Mouse (Mus musculus): ENCODE measurements around the gene Wfdc2. TPM values are rescaled to one million over a fixed set of nuclear protein-coding genes. Genes with fewer than 3 reads are reported as not detected.

The Wfdc2 gene
- polyA plus RNA-seq, 1 experiment from 2014 or later = 21.3 TPM

Other genes starting within 250 kb of the Wfdc2 start
- gene Svs6, start 245.7 kb upstream of the Wfdc2 start, polyA plus RNA-seq (2015; fragmentation: Nextera tagmentation; extraction: Ambion mirVana) = not detected in 2 replicates
- not detected in 2 replicates for gene Svs5, start 229.7 kb upstream of the Wfdc2 start, polyA plus RNA-seq (2015; fragmentation: Nextera tagmentation; extraction: Ambion mirVana)
- gene Slpi, start 173.3 kb upstream of the Wfdc2 start, polyA plus RNA-seq (2015; fragmentation: Nextera tagmentation; extraction: Ambion mirVana) = 0.60 and 1.4 TPM in 2 replicates
- 0.49 and 1.7 TPM in 2 replicates for gene Rbpjl, start 159.3 kb upstream of the Wfdc2 start, polyA plus RNA-seq (2015; fragmentation: Nextera tagmentation; extraction: Ambion mirVana)
- 7.2 and 8.9 TPM in 2 replicates for gene Matn4, start 157.3 kb upstream of the Wfdc2 start, polyA plus RNA-seq (2015; fragmentation: Nextera tagmentation; extraction: Ambion mirVana)
- 48.0 and 61.1 TPM in 2 replicates for gene Sdc4, start 118.5 kb upstream of the Wfdc2 start, polyA plus RNA-seq (2015; fragmentation: Nextera tagmentation; extraction: Ambion mirVana)
- gene Sys1, start 105.4 kb upstream of the Wfdc2 start, polyA plus RNA-seq (2015; fragmentation: Nextera tagmentation; extraction: Ambion mirVana) = 33.4 and 41.7 TPM in 2 replicates
- 11.6 and 12.1 TPM in 2 replicates for gene Gm20458, start 101.4 kb upstream of the Wfdc2 start, polyA plus RNA-seq (2015; fragmentation: Nextera tagmentation; extraction: Ambion mirVana)
- gene Trp53tg5, start 88.7 kb upstream of the Wfdc2 start, polyA plus RNA-seq (2015; fragmentation: Nextera tagmentation; extraction: Ambion mirVana) = not detected in 2 replicates
- gene Dbndd2, start 76.3 kb upstream of the Wfdc2 start, polyA plus RNA-seq (2015; fragmentation: Nextera tagmentation; extraction: Ambion mirVana) = 10.6 and 16.4 TPM in 2 replicates
- 45.3 and 46.2 TPM in 2 replicates for gene Pigt, start 64.9 kb upstream of the Wfdc2 start, polyA plus RNA-seq (2015; fragmentation: Nextera tagmentation; extraction: Ambion mirVana)
- not detected in 2 replicates for gene Spint3, start 11.0 kb downstream of the Wfdc2 start, polyA plus RNA-seq (2015; fragmentation: Nextera tagmentation; extraction: Ambion mirVana)
- gene Wfdc6a, start 23.0 kb downstream of the Wfdc2 start, polyA plus RNA-seq (2015; fragmentation: Nextera tagmentation; extraction: Ambion mirVana) = 0.19 and 0.30 TPM in 2 replicates
- not detected in 2 replicates for gene Eppin, start 31.2 kb downstream of the Wfdc2 start, polyA plus RNA-seq (2015; fragmentation: Nextera tagmentation; extraction: Ambion mirVana)
- not detected in 2 replicates for gene Wfdc6b, start 51.1 kb downstream of the Wfdc2 start, polyA plus RNA-seq (2015; fragmentation: Nextera tagmentation; extraction: Ambion mirVana)
- gene Wfdc8, start 51.2 kb downstream of the Wfdc2 start, polyA plus RNA-seq (2015; fragmentation: Nextera tagmentation; extraction: Ambion mirVana) = not detected in 2 replicates
- not detected in 2 replicates for gene Wfdc16, start 76.4 kb downstream of the Wfdc2 start, polyA plus RNA-seq (2015; fragmentation: Nextera tagmentation; extraction: Ambion mirVana)
- gene Wfdc10, start 93.6 kb downstream of the Wfdc2 start, polyA plus RNA-seq (2015; fragmentation: Nextera tagmentation; extraction: Ambion mirVana) = 0.35 TPM in 1 of 2 replicates, not detected in the other
- gene Wfdc9, start 94.2 kb downstream of the Wfdc2 start, polyA plus RNA-seq (2015; fragmentation: Nextera tagmentation; extraction: Ambion mirVana) = not detected in 2 replicates
- not detected in 2 replicates for gene Wfdc11, start 111.7 kb downstream of the Wfdc2 start, polyA plus RNA-seq (2015; fragmentation: Nextera tagmentation; extraction: Ambion mirVana)
- 0.35 TPM in 1 of 2 replicates, not detected in the other for gene Wfdc13, start 122.7 kb downstream of the Wfdc2 start, polyA plus RNA-seq (2015; fragmentation: Nextera tagmentation; extraction: Ambion mirVana)
- not detected in 2 replicates for gene Spint4, start 136.1 kb downstream of the Wfdc2 start, polyA plus RNA-seq (2015; fragmentation: Nextera tagmentation; extraction: Ambion mirVana)
- not detected in 2 replicates for gene Spint5, start 152.9 kb downstream of the Wfdc2 start, polyA plus RNA-seq (2015; fragmentation: Nextera tagmentation; extraction: Ambion mirVana)
- 0.51 and 0.80 TPM in 2 replicates for gene Wfdc3, start 183.5 kb downstream of the Wfdc2 start, polyA plus RNA-seq (2015; fragmentation: Nextera tagmentation; extraction: Ambion mirVana)
- gene Dnttip1, start 183.6 kb downstream of the Wfdc2 start, polyA plus RNA-seq (2015; fragmentation: Nextera tagmentation; extraction: Ambion mirVana) = 56.0 and 58.7 TPM in 2 replicates
- gene Ube2c, start 207.5 kb downstream of the Wfdc2 start, polyA plus RNA-seq (2015; fragmentation: Nextera tagmentation; extraction: Ambion mirVana) = 388 and 390 TPM in 2 replicates
- 6.7 and 28.8 TPM in 2 replicates for gene Tnnc2, start 217.6 kb downstream of the Wfdc2 start, polyA plus RNA-seq (2015; fragmentation: Nextera tagmentation; extraction: Ambion mirVana)
- gene Snx21, start 223.4 kb downstream of the Wfdc2 start, polyA plus RNA-seq (2015; fragmentation: Nextera tagmentation; extraction: Ambion mirVana) = 40.6 and 45.6 TPM in 2 replicates
- 15.7 and 16.7 TPM in 2 replicates for gene Acot8, start 242.5 kb downstream of the Wfdc2 start, polyA plus RNA-seq (2015; fragmentation: Nextera tagmentation; extraction: Ambion mirVana)
- 5.9 and 6.4 TPM in 2 replicates for gene Zswim3, start 242.7 kb downstream of the Wfdc2 start, polyA plus RNA-seq (2015; fragmentation: Nextera tagmentation; extraction: Ambion mirVana)